Mouse (Mus musculus) thymus, adult 2 months (tissue): ENCODE measurements around the gene Psors1c2.

Experiments used
- CTCF ChIP-seq: fragments of 200-500 bp; IDR thresholded peaks from 2 replicates; pipeline ENCODE4 v1.5.1; 2012; ENCODE audit warnings: mild to moderate bottlenecking, control low read depth, low read length, moderate library complexity, borderline replicate concordance; ENCODE audit not compliant: control insufficient read depth, poor library complexity, insufficient read depth; ENCODE audit errors: extremely low read depth
- POLR2A ChIP-seq: fragments of 200-500 bp; IDR thresholded peaks from 2 replicates; pipeline ENCODE4 v1.6.1; 2012; ENCODE audit warnings: mild to moderate bottlenecking, low read length, control low read depth, moderate library complexity; ENCODE audit not compliant: control insufficient read depth, poor library complexity, insufficient read depth; ENCODE audit errors: extremely low read depth

DNA sequence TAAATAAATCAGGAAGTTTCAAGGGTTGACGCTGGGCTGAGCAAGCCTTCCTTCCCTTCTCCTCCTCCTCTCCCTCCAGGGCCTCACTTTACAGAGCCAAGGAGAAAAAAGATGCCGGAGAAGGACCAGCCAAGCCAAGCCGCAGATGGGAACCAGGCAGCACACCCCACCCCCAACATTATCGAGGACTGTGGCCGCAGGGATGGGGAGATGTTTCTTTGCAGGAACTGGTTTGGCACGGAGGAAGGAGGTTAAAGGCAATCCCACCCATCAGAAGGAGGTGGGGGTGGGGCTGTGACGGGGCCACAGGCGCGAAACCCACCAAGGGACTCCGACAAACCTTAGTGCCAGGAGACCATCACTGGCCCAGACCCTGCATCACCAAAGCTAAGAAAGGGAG, 46.3 kb upstream of the Psors1c2 start:
- TF ChIP-seq CTCF (no peak), POLR2A (no peak)
